Mouse (Mus musculus): Measurements from ENCODE around the gene Ifi47. TPM values are rescaled to one million over a fixed set of nuclear protein-coding genes. Genes with fewer than 3 reads are reported as not detected.

Gene Ifi47
- polyA plus RNA-seq, 1 experiment from 2014 or later: 12.7 TPM

- H3K9ac ChIP-seq (ENCODE audit: low read length): no peak overlapping the region
- H3K4me2 ChIP-seq (replicated peaks; ENCODE audit: low read depth): no peak overlapping the region
- no peak for ATAC-seq (ENCODE audit: low FRiP score, low TSS enrichment)
- H3K4me3 ChIP-seq (ENCODE audit: low read depth, low read length): no peak overlapping the region
- no peaks in the 10 kb centered on the region for H3K27me3 ChIP-seq (ENCODE audit: control insufficient read depth, insufficient read depth, low read length)
- no peak for TF ChIP-seq EP300 (optimal IDR thresholded peaks at IDR 0.05)
- TF ChIP-seq CTCF (IDR thresholded peaks at IDR 0.05; ENCODE audit: low read depth): no peak
- H3K4me1 ChIP-seq (replicated peaks; ENCODE audit: control insufficient read depth, insufficient read depth): peaks cover 4% of the 10 kb centered on the region; the same call in 1 of the 2 replicates
- WGBS: 78% methylated on average over 2 of the region's 2 CpGs
- DNase-seq (ENCODE audit: low spot score): no peak
- no peaks in the 10 kb centered on the region for H3K9me3 ChIP-seq (ENCODE audit: control insufficient read depth, low read length)
- H3K27ac ChIP-seq (replicated peaks): no peak overlapping the region
- no peaks in the 10 kb centered on the region for H3K36me3 ChIP-seq (ENCODE audit: control insufficient read depth, insufficient read depth, low read length)
Observed at GRCm38 (mm10) chr11:49092786-49093185, 16.4 kb downstream of the Ifi47 start.

GRCm38 (mm10) chr11:49093861-49094660 is 17.7 kb downstream of the Ifi47 start:
- Histone ChIP-seq H3K27me3 (ENCODE audit: control insufficient read depth, insufficient read depth, low read length) (no peaks in the 10 kb centered on the region), H3K9me3 (ENCODE audit: control insufficient read depth, low read length) (no peaks in the 10 kb centered on the region), H3K4me2 (replicated peaks; ENCODE audit: low read depth) (no peak overlapping the region), H3K36me3 (ENCODE audit: control insufficient read depth, insufficient read depth, low read length) (no peaks in the 10 kb centered on the region), H3K4me1 (replicated peaks; ENCODE audit: control insufficient read depth, insufficient read depth) (no peaks in the 10 kb centered on the region), H3K9ac (ENCODE audit: low read length) (no peak overlapping the region), H3K27ac (replicated peaks) (no peak overlapping the region), H3K4me3 (ENCODE audit: low read depth, low read length) (no peak overlapping the region)
- no peak for ATAC-seq (ENCODE audit: low FRiP score, low TSS enrichment)
- TF ChIP-seq CTCF (IDR thresholded peaks at IDR 0.05; ENCODE audit: low read depth): no peak
- no peak for TF ChIP-seq EP300 (optimal IDR thresholded peaks at IDR 0.05)
- WGBS: 76% methylated on average over 6 of the region's 6 CpGs
- no peak for DNase-seq (ENCODE audit: low spot score)

- DNase-seq (ENCODE audit: low spot score) (no peak), ATAC-seq (ENCODE audit: low FRiP score, low TSS enrichment) (no peak)
- Histone ChIP-seq H3K27me3 (ENCODE audit: control insufficient read depth, insufficient read depth, low read length) (no peaks in the 10 kb centered on the region), H3K4me3 (ENCODE audit: low read depth, low read length) (no peak overlapping the region), H3K4me1 (replicated peaks; ENCODE audit: control insufficient read depth, insufficient read depth) (no peaks in the 10 kb centered on the region), H3K9ac (ENCODE audit: low read length) (no peak overlapping the region), H3K36me3 (ENCODE audit: control insufficient read depth, insufficient read depth, low read length) (no peaks in the 10 kb centered on the region), H3K9me3 (ENCODE audit: control insufficient read depth, low read length) (no peaks in the 10 kb centered on the region), H3K4me2 (replicated peaks; ENCODE audit: low read depth) (no peak overlapping the region), H3K27ac (replicated peaks) (no peak overlapping the region)
- WGBS: 88% methylated on average over 4 of the region's 4 CpGs
- no peak for TF ChIP-seq CTCF (IDR thresholded peaks at IDR 0.05; ENCODE audit: low read depth)
- TF ChIP-seq EP300 (optimal IDR thresholded peaks at IDR 0.05): no peak
Observed at GRCm38 (mm10) chr11:49095367-49095766, 19.0 kb downstream of the Ifi47 start.

GRCm38 (mm10) chr11:49100409-49100808 is 24.0 kb downstream of the Ifi47 start:
- Histone ChIP-seq H3K4me2 (replicated peaks; ENCODE audit: low read depth) (no peak overlapping the region), H3K27me3 (ENCODE audit: control insufficient read depth, insufficient read depth, low read length) (no peaks in the 10 kb centered on the region), H3K4me1 (replicated peaks; ENCODE audit: control insufficient read depth, insufficient read depth) (no peaks in the 10 kb centered on the region), H3K9me3 (ENCODE audit: control insufficient read depth, low read length) (no peaks in the 10 kb centered on the region), H3K9ac (ENCODE audit: low read length) (no peak overlapping the region), H3K27ac (replicated peaks) (no peak overlapping the region), H3K36me3 (ENCODE audit: control insufficient read depth, insufficient read depth, low read length) (no peaks in the 10 kb centered on the region), H3K4me3 (ENCODE audit: low read depth, low read length) (no peak overlapping the region)
- 78% methylated on average over 3 of the region's 3 CpGs for WGBS
- TF ChIP-seq CTCF (IDR thresholded peaks at IDR 0.05; ENCODE audit: low read depth) (no peak), EP300 (optimal IDR thresholded peaks at IDR 0.05) (no peak)
- ATAC-seq (ENCODE audit: low FRiP score, low TSS enrichment): no peak
- DNase-seq (ENCODE audit: low spot score): peak; percentile 41

GRCm38 (mm10) chr11:49101500-49101899 is 25.1 kb downstream of the Ifi47 start:
- TF ChIP-seq CTCF (IDR thresholded peaks at IDR 0.05; ENCODE audit: low read depth) (no peak), EP300 (optimal IDR thresholded peaks at IDR 0.05) (no peak)
- DNase-seq (ENCODE audit: low spot score): no peak
- Histone ChIP-seq H3K9me3 (ENCODE audit: control insufficient read depth, low read length) (no peaks in the 10 kb centered on the region), H3K4me3 (ENCODE audit: low read depth, low read length) (no peak overlapping the region), H3K27ac (replicated peaks) (no peak overlapping the region), H3K4me1 (replicated peaks; ENCODE audit: control insufficient read depth, insufficient read depth) (no peaks in the 10 kb centered on the region), H3K36me3 (ENCODE audit: control insufficient read depth, insufficient read depth, low read length) (no peaks in the 10 kb centered on the region), H3K27me3 (ENCODE audit: control insufficient read depth, insufficient read depth, low read length) (no peaks in the 10 kb centered on the region), H3K4me2 (replicated peaks; ENCODE audit: low read depth) (no peak overlapping the region), H3K9ac (ENCODE audit: low read length) (no peak overlapping the region)
- no peak for ATAC-seq (ENCODE audit: low FRiP score, low TSS enrichment)
- whole genome bisulfite sequencing: 35% methylated on average over 5 of the region's 5 CpGs

- H3K4me1 ChIP-seq (replicated peaks; ENCODE audit: control insufficient read depth, insufficient read depth): no peaks in the 10 kb centered on the region
- ATAC-seq (ENCODE audit: low FRiP score, low TSS enrichment) (peak; percentile 73), DNase-seq (ENCODE audit: low spot score) (peak; percentile 90)
- H3K9ac ChIP-seq (ENCODE audit: low read length): no peak overlapping the region
- no peaks in the 10 kb centered on the region for H3K36me3 ChIP-seq (ENCODE audit: control insufficient read depth, insufficient read depth, low read length)
- no peak overlapping the region for H3K4me2 ChIP-seq (replicated peaks; ENCODE audit: low read depth)
- no peak for TF ChIP-seq EP300 (optimal IDR thresholded peaks at IDR 0.05)
- peak; percentile 96 for TF ChIP-seq CTCF (IDR thresholded peaks at IDR 0.05; ENCODE audit: low read depth)
- no peaks in the 10 kb centered on the region for H3K27me3 ChIP-seq (ENCODE audit: control insufficient read depth, insufficient read depth, low read length)
- no peak overlapping the region for H3K27ac ChIP-seq (replicated peaks)
- 10% methylated on average over 8 of the region's 8 CpGs for WGBS
- no peaks in the 10 kb centered on the region for H3K9me3 ChIP-seq (ENCODE audit: control insufficient read depth, low read length)
- H3K4me3 ChIP-seq (ENCODE audit: low read depth, low read length): no peak overlapping the region
Observed at GRCm38 (mm10) chr11:49103047-49103693, 26.8 kb downstream of the Ifi47 start.
